Mouse (Mus musculus) liver (tissue): ENCODE results near the gene Tmem56.

Source experiments
- DNase-seq: peaks from one replicate; pipeline ENCODE4 v3.0.0-alpha.2; 2020; ENCODE audit warnings: mixed read lengths

Gene Tmem56

GRCm38 (mm10) chr3:121224763-121225162 lies 58.1 kb downstream of the Tmem56 start:
- no peak for DNase-seq

GRCm38 (mm10) chr3:121224185-121224584 lies 58.7 kb downstream of the Tmem56 start:
- DNase-seq, result no peak

GRCm38 (mm10) chr3:121221987-121222386 lies 60.9 kb downstream of the Tmem56 start:
- DNase-seq, result peak; percentile 39

- DNase-seq, result no peak
Measured at GRCm38 (mm10) chr3:121217011-121217410, 65.9 kb downstream of the Tmem56 start.

- no peak for DNase-seq
Measured at GRCm38 (mm10) chr3:121213501-121213900, 69.4 kb downstream of the Tmem56 start.

- peak; percentile 29 for DNase-seq
Measured at GRCm38 (mm10) chr3:121212156-121212555, 70.7 kb downstream of the Tmem56 start.

- no peak for DNase-seq
Measured at GRCm38 (mm10) chr3:121208994-121209393, 73.9 kb downstream of the Tmem56 start.

GRCm38 (mm10) chr3:121206202-121206882 lies 76.6 kb downstream of the Tmem56 start:
- DNase-seq, result no peak

- no peak for DNase-seq
Measured at GRCm38 (mm10) chr3:121202638-121203037, 80.3 kb downstream of the Tmem56 start.

GRCm38 (mm10) chr3:121201012-121201747 lies 81.7 kb downstream of the Tmem56 start:
- peak; percentile 95 for DNase-seq

- no peak for DNase-seq
Measured at GRCm38 (mm10) chr3:121189199-121189598, 93.7 kb downstream of the Tmem56 start.

- DNase-seq, result no peak
Measured at GRCm38 (mm10) chr3:121187510-121187909, 95.4 kb downstream of the Tmem56 start.

- no peak for DNase-seq
Measured at GRCm38 (mm10) chr3:121186925-121187324, 96.0 kb downstream of the Tmem56 start.

- DNase-seq, result no peak
Measured at GRCm38 (mm10) chr3:121185197-121185596, 97.7 kb downstream of the Tmem56 start.

GRCm38 (mm10) chr3:121176011-121176410 lies 106.9 kb downstream of the Tmem56 start:
- no peak for DNase-seq

GRCm38 (mm10) chr3:121174248-121174945 lies 108.5 kb downstream of the Tmem56 start:
- no peak for DNase-seq

- DNase-seq, result no peak
Measured at GRCm38 (mm10) chr3:121172718-121173117, 110.2 kb downstream of the Tmem56 start.

- no peak for DNase-seq
Measured at GRCm38 (mm10) chr3:121171872-121172265, 111.0 kb downstream of the Tmem56 start.

GRCm38 (mm10) chr3:121171243-121171871 lies 111.5 kb downstream of the Tmem56 start, which contains the start of gene Rwdd3:
Rwdd3 (minus strand) TSS chr3:121171695.
- peak; percentile 97 for DNase-seq

- no peak for DNase-seq
Measured at GRCm38 (mm10) chr3:121170631-121171030, 112.3 kb downstream of the Tmem56 start.

- DNase-seq, result peak; percentile 42
Measured at GRCm38 (mm10) chr3:121169092-121169942, 113.6 kb downstream of the Tmem56 start.

- no peak for DNase-seq
Measured at GRCm38 (mm10) chr3:121168581-121168980, 114.3 kb downstream of the Tmem56 start.
